Mouse (Mus musculus) neutrophil, adult 59 days (primary cell): ENCODE results near the gene Zfp444. TPM values are rescaled to one million over a fixed set of nuclear protein-coding genes. Genes with fewer than 3 reads are reported as not detected.

Experiments used
- total RNA-seq, 2 experiments: library from RNA; stranded (reverse); gene quantifications; 1 replicate in 1 of 2; 2 replicates in 1 of 2; pipeline ENCODE4 v1.2.4; 2023

The Zfp444 gene
- total RNA-seq = 10 to 100 TPM in 1 of 2 experiments, 1 to 10 TPM in 1; 6.2 to 10.2 TPM

GRCm38 (mm10) chr7:6172006-6172649 lies at the start of gene Zfp444:
Gene Zfp444, plus strand, starts transcription at chr7:6172226.

GRCm38 (mm10) chr7:6155901-6156411 lies 16.1 kb upstream of the Zfp444 start, which contains the start of gene Zfp787:
Gene Zfp787, minus strand, starts transcription at chr7:6155997.

GRCm38 (mm10) chr7:6196790-6197189 lies 24.8 kb downstream of the Zfp444 start, which contains the start of gene Galp:
Gene Galp, plus strand, starts transcription at chr7:6197090.

GRCm38 (mm10) chr7:6221978-6222377 lies 50.0 kb downstream of the Zfp444 start, which contains the start of gene Zscan5b:
Gene Zscan5b, plus strand, starts transcription at chr7:6222278.

Other genes starting within 250 kb of the Zfp444 start
- not detected for gene Vmn1r65, start 161.2 kb upstream of the Zfp444 start, total RNA-seq
- not detected for gene Nlrp4c, start 127.1 kb upstream of the Zfp444 start, total RNA-seq
- gene Zfp787, start 16.2 kb upstream of the Zfp444 start, total RNA-seq = 10 to 100 TPM; 28.5 to 31.3 TPM
- not detected for gene Galp, start 24.9 kb downstream of the Zfp444 start, total RNA-seq
- not detected for gene Zscan5b, start 50.1 kb downstream of the Zfp444 start, total RNA-seq
- not detected for gene Epp13, start 80.5 kb downstream of the Zfp444 start, total RNA-seq
- under 1 TPM; 0.24 to 0.35 TPM for gene Zfp667, start 114.4 kb downstream of the Zfp444 start, total RNA-seq
- under 1 TPM; 0.60 to 0.73 TPM for gene Zfp583, start 159.1 kb downstream of the Zfp444 start, total RNA-seq
- gene Gm3854, start 171.5 kb downstream of the Zfp444 start, total RNA-seq = under 1 TPM in 1 of 2 experiments, not detected in 1; 0.11 TPM
- gene Zfp78, start 191.1 kb downstream of the Zfp444 start, total RNA-seq = 1 to 10 TPM in 1 of 2 experiments, under 1 TPM in 1; 0.88 to 1.2 TPM
- gene Zfp28, start 211.1 kb downstream of the Zfp444 start, total RNA-seq = 1 to 10 TPM; 1.4 to 2.2 TPM
- not detected for gene Smim17, start 226.5 kb downstream of the Zfp444 start, total RNA-seq
- not detected for gene Gm20715, start 238.1 kb downstream of the Zfp444 start, total RNA-seq